Mouse (Mus musculus) liver, embryonic 11.5 days (tissue): ENCODE results near the gene Sort1. TPM values are rescaled to one million over a fixed set of nuclear protein-coding genes. Genes with fewer than 3 reads are reported as not detected.
"Not testable (repeated sequence)": the region's sequence is repeated elsewhere in the genome, so short reads cannot be mapped to it uniquely, and the experiment has no call there.

ENCODE experiments used
- ATAC-seq: fragments of 200-750 bp; cut with Nextera tagmentation; replicated peaks from 2 replicates; pipeline ENCODE4 v1.8.0; 2017; ENCODE audit warnings: moderate number of reproducible peaks, mild to moderate bottlenecking, moderate TSS enrichment, moderate library complexity; ENCODE audit not compliant: low FRiP score
- DNase-seq: peaks from one replicate; pipeline ENCODE4 v3.0.0-alpha.2; 2017; ENCODE audit warnings: low spot score
- H3K27ac ChIP-seq: fragments of 300-500 bp; sonication (generic); 2 replicates; pipeline ENCODE4 v1.5.1; 2014; ENCODE audit warnings: mild to moderate bottlenecking, low read depth, low read length, control low read depth
- H3K27me3 ChIP-seq: fragments of 300-500 bp; sonication (generic); replicated peaks from 2 replicates; pipeline ENCODE4 v1.6.1; 2014; ENCODE audit warnings: low read length, mixed read lengths; ENCODE audit not compliant: control insufficient read depth, insufficient read depth
- H3K36me3 ChIP-seq: fragments of 300-500 bp; sonication (generic); 2 replicates; pipeline ENCODE4 v1.6.1; 2014; ENCODE audit warnings: mild to moderate bottlenecking, low read length, moderate library complexity, mixed read lengths; ENCODE audit not compliant: control insufficient read depth, insufficient read depth
- H3K4me1 ChIP-seq: fragments of 300-500 bp; sonication (generic); replicated peaks from 2 replicates; pipeline ENCODE4 v1.6.1; 2014; ENCODE audit warnings: low read length, mixed read lengths; ENCODE audit not compliant: control insufficient read depth, insufficient read depth
- H3K4me2 ChIP-seq: fragments of 300-500 bp; sonication (generic); 2 replicates; pipeline ENCODE4 v1.6.1; 2014; ENCODE audit warnings: mild to moderate bottlenecking, control low read depth, moderate library complexity
- H3K4me3 ChIP-seq: fragments of 300-500 bp; sonication (generic); 2 replicates; pipeline ENCODE4 v1.5.1; 2014; ENCODE audit warnings: low read depth, low read length, control low read depth
- H3K9ac ChIP-seq: fragments of 300-500 bp; sonication (generic); 2 replicates; pipeline ENCODE4 v1.6.1; 2014; ENCODE audit warnings: low read depth, low read length, control low read depth
- H3K9me3 ChIP-seq: fragments of 300-500 bp; sonication (generic); 2 replicates; pipeline ENCODE4 v1.6.1; 2016; ENCODE audit warnings: low read length, inconsistent platforms, mixed read lengths; ENCODE audit not compliant: control insufficient read depth
- WGBS: fragments of 180-500 bp; shearing (Covaris S2); extraction: QIAGEN DNeasy Blood & Tissue Kit; methylation state at CpG from one replicate; pipeline ENCODE4 v1.1.7; 2014; 5-methylcytosine and 5-hydroxymethylcytosine counted together
- polyA plus RNA-seq: library from polyadenylated mRNA; unstranded; fragments of >200 nt; fragmentation: Nextera tagmentation; extraction: Ambion mirVana; gene quantifications from 2 replicates; pipeline ENCODE4 v1.2.1, GENCODE M21; 2014

Gene Sort1
- polyA plus RNA-seq, 1 experiment from 2014 or later = 11.9 TPM

DNA sequence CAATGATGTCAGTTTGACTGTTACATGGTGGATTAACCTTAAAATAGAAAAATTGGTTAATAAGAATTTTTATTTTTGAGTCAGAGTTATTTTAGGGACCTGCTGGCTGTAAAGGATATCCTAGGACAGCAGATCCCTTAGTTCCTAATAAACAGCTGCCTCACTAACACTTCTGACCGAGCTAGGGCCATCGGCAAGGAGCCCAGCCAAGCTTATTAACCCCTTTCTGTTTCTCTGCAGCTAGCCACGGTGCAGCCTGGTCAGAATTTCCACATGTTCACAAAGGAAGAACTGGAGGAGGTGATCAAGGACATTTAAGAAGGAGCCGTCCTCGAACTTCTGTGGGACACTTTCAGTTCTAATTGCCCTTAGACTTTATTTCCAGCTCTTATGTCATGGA, 4.4 kb upstream of the Sort1 start:
- H3K4me3 ChIP-seq, DNase-seq, H3K9me3 ChIP-seq, H3K9ac ChIP-seq, H3K4me2 ChIP-seq, H3K27ac ChIP-seq, ATAC-seq, H3K27me3 ChIP-seq, H3K4me1 ChIP-seq: not testable (repeated sequence)
- peaks cover 16% of the 10 kb centered on the region; the same call in 1 of the 2 replicates for H3K36me3 ChIP-seq
- 85% methylated on average over 5 of the region's 5 CpGs for WGBS

DNA sequence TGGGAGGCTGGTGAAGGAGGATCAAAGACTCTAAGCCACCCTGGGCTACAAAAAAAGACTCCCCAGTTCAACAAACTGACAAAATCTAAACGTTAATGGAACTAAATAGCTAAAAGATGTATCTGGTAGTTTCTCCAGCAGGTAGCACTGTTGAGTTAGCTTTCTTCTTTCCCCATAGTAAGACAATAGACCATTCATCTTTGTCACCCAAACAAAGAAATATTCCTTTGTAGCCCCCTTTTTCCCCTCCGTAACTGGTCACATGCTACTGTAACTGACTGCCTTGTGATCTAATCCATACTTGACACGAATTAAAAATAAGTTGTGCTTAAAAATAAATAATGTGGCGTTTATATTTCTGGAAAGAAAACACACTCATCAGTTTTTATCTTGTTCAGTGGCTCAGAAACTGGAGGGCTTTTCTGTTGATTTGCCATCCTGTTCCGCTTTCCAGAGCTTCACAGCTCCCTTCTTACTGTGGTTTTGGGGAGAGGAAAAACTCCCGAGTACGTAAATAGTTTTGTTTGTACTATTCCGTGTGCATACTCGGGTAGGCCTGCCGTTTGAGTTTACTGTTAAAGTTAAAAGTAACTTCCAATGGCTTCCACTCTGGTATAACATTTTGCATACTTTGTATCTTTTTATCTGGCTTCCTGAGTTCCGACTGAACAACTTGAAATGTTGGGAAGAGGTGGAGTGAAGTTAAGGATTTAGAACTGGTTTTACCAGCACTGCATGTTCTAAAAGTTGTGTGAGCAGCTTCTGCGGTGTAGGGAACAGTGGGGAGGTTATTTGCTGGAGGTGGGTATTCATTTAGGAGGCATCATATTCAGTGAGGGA, 1.3 kb upstream of the Sort1 start:
- H3K9ac ChIP-seq = no peak overlapping the region; the same call in 1 of the 2 replicates
- DNase-seq = no peak

DNA sequence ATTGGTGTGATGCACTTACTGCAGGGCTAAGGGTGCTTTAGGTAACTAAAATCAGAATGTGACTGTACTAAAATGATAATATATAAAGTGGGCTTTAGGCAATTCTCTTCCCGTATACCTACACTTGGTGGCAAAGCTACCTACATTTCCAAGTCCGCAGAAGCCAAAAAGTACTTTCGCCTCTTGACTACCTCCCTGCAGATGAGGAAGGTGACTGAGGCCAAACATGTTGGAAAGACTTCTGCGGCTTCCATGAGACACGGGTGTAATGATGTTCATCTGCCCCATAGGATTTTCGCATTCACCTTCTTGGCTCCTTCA, 681 bp upstream of the Sort1 start:
- Histone ChIP-seq H3K4me1 (peaks cover 17% of the 10 kb centered on the region), H3K9me3 (no peaks in the 10 kb centered on the region), H3K27ac (peak overlapping the region; percentile 45; the same call in 1 of the 2 replicates), H3K4me2 (peak overlapping the region; percentile 97), H3K9ac (peak overlapping the region; percentile 72), H3K36me3 (peaks cover 3% of the 10 kb centered on the region; the same call in 1 of the 2 replicates), H3K4me3 (peak overlapping the region; percentile 86), H3K27me3 (no peaks in the 10 kb centered on the region)
- 17% methylated on average over 6 of the region's 6 CpGs for WGBS
- no peak for ATAC-seq
- no peak for DNase-seq

More for the DNA sequence above, 1.3 kb upstream of the Sort1 start:
- Histone ChIP-seq H3K27me3 (no peaks in the 10 kb centered on the region), H3K4me3 (peak overlapping the region; percentile 86; the same call in 1 of the 2 replicates), H3K9me3 (no peaks in the 10 kb centered on the region), H3K27ac (peak overlapping the region; percentile 45; the same call in 1 of the 2 replicates), H3K36me3 (peaks cover 5% of the 10 kb centered on the region; the same call in 1 of the 2 replicates), H3K4me2 (peak overlapping the region; percentile 97), H3K4me1 (peaks cover 12% of the 10 kb centered on the region)
- ATAC-seq = no peak
- 22% methylated on average over 12 of the region's 12 CpGs for WGBS

DNA sequence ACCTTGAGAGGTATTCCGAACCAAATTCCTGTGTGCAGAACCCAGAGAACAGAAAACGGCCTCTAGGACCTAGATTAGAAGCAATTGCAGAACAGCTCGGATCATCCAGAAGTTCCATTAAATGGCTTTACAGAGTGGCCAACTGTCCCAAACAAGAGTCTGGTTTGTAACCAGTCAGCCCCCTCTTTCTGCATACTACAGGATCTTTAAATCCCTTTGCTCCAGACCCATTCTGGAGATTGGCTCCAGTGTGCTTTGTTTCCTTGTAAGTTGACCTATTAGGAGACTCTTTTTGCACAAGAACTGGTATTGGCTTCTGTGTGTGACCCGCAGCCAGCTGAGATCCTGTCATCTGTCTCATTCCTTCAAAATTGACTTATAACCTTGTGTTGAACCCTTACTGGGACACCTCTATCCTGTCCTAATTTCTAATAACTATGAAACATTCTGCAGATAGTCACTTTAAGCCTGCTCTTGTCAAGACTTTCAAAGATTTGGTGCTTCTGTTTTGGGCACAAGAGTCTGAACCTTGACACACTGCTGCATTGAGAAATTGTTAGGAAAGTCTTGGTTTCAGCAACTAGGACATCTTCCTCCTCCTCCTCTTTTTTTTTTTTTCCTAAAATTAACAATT, 1.3 kb downstream of the Sort1 start:
- Histone ChIP-seq H3K4me3 (peak overlapping the region; percentile 86), H3K9me3 (no peaks in the 10 kb centered on the region), H3K9ac (no peak overlapping the region), H3K4me1 (peaks cover 25% of the 10 kb centered on the region), H3K27me3 (no peaks in the 10 kb centered on the region), H3K4me2 (peak overlapping the region; percentile 97), H3K27ac (no peak overlapping the region), H3K36me3 (no peaks in the 10 kb centered on the region)
- DNase-seq (no peak), ATAC-seq (no peak)
- WGBS = 66% methylated on average over 4 of the region's 4 CpGs

DNA sequence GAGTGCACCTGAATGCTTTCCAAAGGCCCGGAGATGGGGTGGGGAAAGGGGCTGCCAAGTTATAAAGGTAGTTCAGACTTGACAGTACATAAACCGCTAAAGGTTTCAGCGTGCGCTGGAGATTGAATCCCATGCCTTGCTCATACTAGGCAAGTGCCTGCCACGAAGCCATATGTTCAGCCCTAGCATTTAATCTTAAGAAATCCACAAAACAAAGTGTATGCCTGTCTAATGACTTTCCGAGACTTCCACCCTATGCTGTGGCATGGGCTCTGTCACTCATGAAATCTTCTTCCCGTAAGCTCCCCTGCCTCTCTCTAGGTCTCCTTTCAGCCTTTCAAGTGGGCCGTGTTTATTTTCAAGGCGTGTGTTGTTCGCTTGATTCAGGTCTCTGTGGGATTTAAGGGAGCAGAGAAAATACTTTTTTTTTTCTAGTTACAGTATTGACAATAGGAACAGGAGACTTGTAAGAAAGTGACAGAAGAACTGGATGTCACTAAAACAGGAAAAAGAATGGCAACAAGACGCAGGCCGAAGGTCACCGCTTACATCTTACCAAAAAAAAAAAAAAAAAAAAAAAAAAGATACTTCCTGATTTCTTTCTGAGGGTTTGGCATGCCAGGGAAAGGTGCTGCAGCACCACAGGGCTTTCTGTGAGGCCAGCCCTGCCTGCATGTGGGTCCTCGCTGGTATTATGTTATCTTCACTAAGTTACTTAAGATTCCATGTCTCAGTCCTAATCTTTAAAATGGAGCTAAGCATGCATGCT, 3.0 kb downstream of the Sort1 start:
- Histone ChIP-seq H3K36me3 (no peaks in the 10 kb centered on the region), H3K9me3 (no peaks in the 10 kb centered on the region), H3K4me1 (peaks cover 32% of the 10 kb centered on the region), H3K9ac (no peak overlapping the region), H3K27me3 (no peaks in the 10 kb centered on the region), H3K4me2 (peak overlapping the region; percentile 37), H3K4me3 (no peak overlapping the region), H3K27ac (no peak overlapping the region; the same call in 1 of the 2 replicates)
- no peak for ATAC-seq
- 56% methylated on average over 14 of the region's 14 CpGs for WGBS
- DNase-seq = no peak

DNA sequence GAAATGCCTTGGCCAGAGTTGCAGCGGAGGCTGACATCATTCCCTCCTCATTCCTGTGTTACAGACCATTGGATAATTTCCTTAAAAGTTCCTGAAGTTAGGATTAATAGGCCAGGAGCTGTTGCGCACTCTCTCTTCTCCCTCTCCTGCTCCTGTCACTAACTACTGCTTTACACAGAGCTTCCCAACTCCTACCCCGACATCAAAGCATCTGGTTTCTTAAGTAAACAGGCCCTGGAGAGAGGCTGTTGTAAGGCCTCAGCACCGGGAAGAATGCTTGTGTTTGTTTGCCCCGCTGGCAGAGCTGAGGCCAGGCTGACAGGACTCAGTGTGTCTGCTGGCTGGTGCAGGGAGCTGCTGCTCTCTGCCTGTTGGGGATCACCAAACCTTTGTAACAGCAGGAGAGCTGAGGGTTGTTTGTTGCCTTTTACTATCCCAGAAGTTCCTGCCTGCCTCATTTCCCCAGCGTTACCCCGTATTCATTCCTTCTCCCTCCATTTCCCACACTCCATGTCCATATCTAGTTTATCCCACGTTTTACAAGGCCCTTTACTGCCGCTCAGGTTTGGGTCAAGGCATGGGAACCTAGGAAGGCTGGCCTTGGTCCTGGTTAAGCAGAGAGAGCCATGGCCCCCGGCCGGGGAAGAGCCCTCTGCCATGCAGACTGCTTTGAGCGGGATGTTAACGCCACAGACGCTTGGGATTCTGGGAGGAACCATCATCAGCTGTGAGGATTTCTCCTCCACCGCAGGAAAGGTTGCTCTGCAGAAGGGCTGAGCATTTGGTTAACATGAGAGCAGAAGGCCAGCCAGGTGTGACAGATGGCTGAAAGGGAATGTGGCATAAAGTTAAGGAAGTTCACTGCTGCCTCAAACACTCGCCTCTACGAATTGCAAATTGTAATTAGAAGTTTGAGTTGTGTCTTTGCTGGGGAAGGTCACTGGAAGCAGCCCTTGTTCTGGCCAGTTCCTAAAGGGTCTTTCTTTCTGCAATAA, 4.2 kb downstream of the Sort1 start:
- H3K9ac ChIP-seq = no peak overlapping the region; the same call in 1 of the 2 replicates
- H3K4me3 ChIP-seq = no peak overlapping the region
- DNase-seq = no peak
- H3K27ac ChIP-seq = peak overlapping the region; percentile 53
- ATAC-seq = no peak
- peak overlapping the region; percentile 37 for H3K4me2 ChIP-seq
- H3K4me1 ChIP-seq = peaks cover 27% of the 10 kb centered on the region
- 47% methylated on average over 17 of the region's 17 CpGs for WGBS
- H3K36me3 ChIP-seq = no peaks in the 10 kb centered on the region
- no peaks in the 10 kb centered on the region for H3K9me3 ChIP-seq
- no peaks in the 10 kb centered on the region for H3K27me3 ChIP-seq

DNA sequence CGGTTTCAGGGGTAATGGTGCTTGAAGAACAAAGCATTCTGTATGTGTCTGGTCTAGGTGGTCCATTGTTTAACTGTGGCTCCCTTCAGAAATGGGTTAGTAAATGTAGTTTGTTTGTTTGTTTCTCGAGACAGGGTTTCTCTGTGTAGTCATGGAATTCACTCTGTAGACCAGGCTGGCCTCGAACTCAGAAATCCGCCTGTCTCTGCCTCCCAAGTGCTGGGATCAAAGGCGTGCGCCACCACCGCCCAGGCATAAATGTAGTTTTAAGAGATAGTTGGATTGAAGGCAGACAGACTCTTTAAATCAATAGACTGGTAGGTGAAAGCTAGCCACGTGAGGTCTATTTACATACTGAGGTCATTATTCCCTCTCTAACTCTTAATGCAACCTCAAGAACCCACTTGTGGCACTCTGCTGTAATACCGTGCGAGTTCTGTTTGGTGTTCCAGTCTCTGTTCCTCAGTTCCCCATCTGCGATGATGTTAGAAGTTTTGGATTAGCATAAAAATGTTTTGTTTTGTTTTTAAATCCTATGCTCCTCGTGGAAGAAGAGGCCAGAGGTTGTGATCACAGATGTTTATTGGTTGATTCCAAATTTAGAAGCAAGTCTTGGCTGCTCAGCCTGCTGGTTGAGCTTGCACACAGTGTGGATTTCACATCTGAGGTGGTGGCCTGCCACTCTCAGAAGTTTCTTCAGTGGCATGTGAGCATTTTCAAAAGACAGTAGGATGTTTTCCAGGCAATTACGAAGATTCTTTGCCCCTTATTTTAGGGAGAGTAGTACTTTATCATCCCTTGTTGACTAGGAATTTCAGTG, 5.6 kb downstream of the Sort1 start:
- 72% methylated on average over 13 of the region's 13 CpGs for WGBS
- no peaks in the 10 kb centered on the region for H3K27me3 ChIP-seq
- ATAC-seq (no peak), DNase-seq (no peak)
- H3K9ac ChIP-seq = no peak overlapping the region
- H3K36me3 ChIP-seq = no peaks in the 10 kb centered on the region
- no peak overlapping the region for H3K4me3 ChIP-seq
- peaks cover 32% of the 10 kb centered on the region for H3K4me1 ChIP-seq
- H3K4me2 ChIP-seq = no peak overlapping the region
- H3K27ac ChIP-seq = no peak overlapping the region
- H3K9me3 ChIP-seq = no peaks in the 10 kb centered on the region
